Mouse (Mus musculus) erythroblast, adult 5-6 weeks (primary cell): ENCODE results near the gene Me1. TPM values are rescaled to one million over a fixed set of nuclear protein-coding genes. Genes with fewer than 3 reads are reported as not detected.

Experiments used
- ATAC-seq: replicated peaks from 2 replicates; pipeline ENCODE4 v1.8.0; 2016; ENCODE audit warnings: moderate number of reproducible peaks, mild to moderate bottlenecking, moderate TSS enrichment, inconsistent platforms; ENCODE audit not compliant: poor library complexity, low FRiP score, severe bottlenecking
- total RNA-seq, 2 experiments: library from RNA; stranded (forward) in 1 of 2; stranded (reverse) in 1 of 2; fragments of 150-400 nt in 1 of 2; fragments of 200-764, 138-1000 nt in 1 of 2; gene quantifications; 2 replicates each; pipeline versions ENCODE4 v1.2.3 to v1.2.4; 2015 to 2017; ENCODE audit warnings: low replicate concordance in 2 of 2

Me1 gene
- total RNA-seq, 2 experiments from 2014 or later, result 0.58 to 2.8 TPM

DNA sequence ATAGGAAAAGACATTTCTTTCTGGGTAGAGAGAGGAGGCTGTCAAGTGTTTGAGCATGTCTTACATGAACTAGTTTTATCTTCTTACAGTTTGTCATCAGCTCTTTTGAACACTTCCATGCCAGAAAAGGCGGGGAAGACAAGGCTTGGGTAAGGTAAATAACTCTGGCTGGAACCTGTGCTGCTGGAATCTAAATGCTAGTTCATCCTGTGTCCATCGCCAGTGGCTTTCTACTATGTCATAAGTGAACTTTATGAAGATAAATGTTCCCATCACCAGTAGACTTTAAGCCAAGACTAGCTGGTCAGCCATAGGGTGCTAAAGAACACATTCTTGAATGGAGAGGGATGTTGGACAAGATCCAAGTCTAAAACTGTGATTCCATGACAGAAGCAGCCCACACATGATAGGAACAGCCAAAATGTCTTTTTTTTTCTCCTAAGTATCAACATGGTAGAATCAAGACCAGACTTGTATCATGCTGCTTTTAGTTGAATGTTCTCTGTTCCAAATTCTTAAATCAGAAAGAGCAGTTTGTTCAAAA is 14.4 kb upstream of the Me1 start:
- no peak for ATAC-seq

DNA sequence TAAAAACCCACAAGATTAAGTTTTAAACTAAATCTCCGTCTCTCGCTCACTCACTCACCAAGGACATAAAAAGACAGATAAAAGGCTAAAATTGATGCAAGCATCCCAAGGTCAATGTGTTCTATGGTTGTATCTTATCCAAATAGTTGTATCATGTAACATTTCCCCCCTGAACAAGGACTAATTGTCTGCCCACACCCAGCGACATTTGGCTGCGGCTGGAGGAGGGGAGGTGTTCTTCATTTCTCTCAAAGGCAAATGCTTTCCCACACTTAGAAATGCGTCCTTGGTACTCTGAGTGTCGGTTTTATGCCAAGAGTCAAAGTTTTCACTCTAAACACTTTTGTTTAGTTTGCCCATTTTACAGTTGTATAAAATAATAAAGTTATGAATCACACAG is 13.2 kb upstream of the Me1 start:
- ATAC-seq, result no peak

DNA sequence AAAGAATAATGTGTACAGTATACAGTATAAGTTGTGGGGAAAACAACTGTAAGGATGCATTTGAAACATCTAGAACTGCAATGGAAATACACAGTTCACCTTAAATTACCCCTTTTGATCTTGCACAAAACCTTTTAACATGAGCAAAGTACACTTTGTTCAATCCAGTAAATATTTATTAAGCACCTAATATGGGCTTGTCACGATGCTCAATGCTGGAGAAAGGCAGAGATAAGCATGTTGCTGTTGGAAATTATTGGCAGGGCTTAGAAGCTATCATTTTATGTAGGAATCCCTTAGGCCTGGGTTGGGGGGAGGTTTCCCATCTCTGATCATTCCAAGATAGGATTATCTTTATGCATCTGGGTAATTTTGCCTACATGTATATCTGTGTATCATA is 11.7 kb upstream of the Me1 start:
- ATAC-seq, result no peak

DNA sequence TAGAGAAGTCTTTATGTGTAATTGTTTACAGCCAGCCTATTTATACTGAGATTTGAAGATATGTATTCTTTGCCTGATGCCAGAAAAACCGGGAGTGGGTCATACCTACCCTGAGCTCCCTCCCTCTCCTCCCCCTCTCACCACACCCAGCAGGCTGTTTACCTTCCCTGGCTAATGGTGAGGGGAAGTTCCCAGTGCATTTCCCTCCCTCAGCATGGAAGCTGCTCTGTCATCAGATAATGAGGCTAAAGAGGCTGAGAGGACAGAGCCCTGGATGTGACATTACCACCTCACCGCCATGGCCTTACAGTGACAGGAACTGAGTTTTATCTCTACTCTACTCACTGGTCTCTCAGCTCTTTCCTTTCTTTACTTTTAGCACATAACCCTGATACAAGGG is 6.1 kb upstream of the Me1 start:
- no peak for ATAC-seq

DNA sequence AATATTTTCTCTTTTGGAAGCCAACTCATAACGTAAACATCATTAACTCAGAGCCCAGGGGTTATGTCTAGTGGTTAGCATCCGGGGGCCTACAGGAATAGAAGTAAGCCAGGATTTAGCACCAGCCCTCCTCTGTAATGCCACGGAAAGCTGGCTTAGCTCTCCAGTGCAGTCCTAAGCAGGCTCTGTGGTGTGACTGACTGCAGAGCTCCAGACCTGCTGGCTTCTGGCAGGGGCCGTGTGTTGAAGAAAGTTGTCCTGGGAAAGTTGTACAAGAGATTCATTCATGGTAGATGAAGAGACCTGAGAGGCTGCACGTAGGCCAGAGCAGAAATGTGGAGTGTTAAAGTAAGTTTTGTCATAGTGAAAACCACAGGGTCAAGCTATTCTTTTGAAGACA is 5.5 kb upstream of the Me1 start:
- no peak for ATAC-seq

DNA sequence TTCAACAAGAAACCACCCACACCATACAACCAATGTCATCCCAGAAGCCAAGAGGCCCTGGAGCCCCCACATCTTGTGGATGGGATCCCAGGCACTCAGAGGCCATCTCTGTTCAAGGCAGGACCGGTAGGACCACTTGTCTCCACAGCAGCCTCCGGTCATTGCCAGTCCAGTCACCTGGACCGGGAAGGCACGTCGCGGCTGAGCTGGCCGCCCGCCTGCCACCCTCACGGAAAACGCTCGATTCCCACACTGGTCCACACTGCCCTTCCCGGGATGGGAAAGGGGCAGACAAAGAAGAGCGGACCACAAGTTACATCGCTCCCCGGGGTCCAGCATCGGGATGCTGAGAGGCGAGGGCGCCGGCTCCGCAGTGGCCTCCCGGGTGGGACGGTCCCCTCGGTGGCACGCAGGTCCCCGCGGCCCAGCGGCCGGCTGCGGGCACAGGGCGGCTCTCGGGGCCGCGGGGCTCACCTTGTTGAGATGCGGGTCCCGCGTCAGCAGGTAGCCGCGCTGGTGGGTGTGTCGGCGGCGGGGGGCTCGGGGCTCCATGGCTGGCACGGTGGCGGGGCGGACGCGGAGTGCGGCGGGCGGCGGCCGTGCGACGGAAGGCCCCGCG is 445 bp downstream of the Me1 start:
- no peak for ATAC-seq

DNA sequence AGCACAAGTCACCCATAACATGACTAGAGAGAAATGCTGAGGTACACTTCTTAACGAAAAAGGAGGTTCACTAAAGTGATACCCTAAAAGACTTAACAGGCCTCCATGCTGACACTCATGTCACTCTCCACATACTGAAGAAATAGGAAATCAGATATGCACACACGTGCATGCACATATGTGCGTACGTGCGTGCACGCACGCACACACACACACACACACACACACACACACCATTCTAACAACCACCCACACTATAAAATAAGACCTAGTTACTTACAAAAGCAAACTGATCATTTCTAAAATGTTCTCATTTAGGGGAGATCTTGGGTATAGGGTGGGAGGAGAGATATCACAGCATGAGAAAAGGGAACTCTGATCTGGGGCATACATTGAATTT is 1.1 kb downstream of the Me1 start:
- no peak for ATAC-seq

DNA sequence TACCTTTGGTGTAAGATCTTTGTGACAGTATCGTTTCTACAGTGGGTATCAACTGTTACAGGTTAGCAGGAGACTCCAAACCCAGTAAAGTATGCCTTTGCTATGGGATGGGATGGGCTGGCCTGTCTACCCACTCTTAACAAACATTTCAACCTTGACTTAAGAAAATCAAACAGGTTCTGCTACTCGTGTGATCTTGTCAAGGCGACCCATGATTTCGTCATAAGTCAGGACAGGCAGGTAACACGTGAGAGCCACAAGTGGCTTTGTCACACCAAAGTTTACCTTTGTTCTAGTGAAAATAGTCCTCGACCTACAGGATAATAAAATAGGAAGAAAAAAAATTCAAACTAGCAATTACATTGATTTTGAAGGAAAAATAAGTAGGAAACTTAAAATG is 1.8 kb downstream of the Me1 start:
- no peak for ATAC-seq

DNA sequence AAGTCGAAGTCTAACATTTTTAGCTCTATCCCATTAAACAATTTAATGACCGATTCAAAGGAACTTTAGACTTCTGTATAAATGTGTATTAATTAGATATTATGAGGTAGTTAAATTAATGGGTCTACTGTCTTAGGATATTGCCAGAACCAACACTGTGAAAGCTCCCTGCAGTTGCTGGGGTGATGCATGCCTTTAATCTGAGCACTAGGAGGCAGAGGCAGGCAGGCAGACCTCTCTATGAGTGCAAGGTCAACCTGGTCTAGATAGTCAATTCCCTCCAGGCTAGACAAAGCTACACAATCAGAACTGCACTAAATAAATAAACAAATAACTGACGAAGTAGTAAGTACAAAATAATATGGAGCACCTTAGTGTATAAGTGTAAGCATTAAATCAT is 3.1 kb downstream of the Me1 start:
- no peak for ATAC-seq

DNA sequence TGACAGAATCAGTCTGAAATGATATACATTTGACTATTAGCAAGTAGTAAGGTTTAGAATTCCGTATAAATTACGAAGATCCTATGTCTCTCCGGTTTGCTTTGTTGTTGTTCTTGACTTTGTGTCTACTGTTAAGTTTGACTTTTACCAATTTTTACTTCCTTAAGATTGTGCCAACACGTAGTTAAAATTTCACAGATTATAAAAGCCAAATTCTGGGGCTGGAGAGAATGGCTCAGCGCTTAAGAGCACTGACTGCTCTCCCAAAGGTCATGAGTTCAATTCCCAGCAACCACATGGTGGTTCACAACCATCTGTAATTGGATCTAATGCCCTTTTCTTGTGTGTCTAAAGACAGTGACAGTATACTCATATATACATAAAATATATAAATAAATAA is 3.5 kb downstream of the Me1 start:
- no peak for ATAC-seq

DNA sequence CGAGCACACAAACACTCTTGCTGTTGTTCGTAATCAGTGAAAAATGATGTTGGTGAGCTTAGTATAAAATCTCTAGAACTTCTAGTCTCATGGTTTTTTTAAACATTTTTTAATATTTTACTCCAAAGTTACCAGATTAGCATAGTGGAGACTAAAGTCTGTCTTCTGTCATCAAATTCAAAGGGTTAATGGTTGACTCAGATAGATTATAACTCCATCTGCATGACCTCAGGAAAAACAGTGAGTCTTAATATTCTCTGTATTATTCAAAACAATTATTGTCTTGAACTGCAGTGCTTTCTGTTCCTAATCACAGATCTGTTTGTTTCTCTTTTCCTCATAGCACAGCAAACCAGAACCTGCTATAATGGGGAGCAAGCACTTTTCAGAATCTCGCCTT is 4.7 kb downstream of the Me1 start:
- no peak for ATAC-seq

DNA sequence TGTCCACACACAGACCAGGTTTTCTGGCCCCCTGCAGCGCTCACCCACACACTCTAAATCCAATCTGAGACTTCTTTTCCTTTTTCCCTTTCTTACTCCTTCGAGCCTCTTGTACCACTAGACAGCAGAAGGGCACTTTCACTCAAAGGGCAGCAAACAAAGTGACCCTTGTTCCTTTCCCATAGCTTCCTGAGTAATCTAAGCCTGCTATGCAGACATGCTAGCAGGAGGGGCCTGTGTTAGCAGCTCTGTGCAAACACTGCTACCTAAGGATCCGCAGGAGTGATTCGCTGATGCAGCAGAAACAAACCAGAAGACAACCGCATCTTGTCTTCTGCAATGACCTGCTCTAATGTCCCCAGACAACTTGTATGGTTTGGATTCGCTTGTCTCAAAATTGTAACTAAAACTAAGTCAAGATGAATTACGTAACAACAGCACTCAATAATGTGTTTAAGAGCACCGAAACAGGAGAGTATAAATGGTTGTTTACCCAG is 12.0 kb downstream of the Me1 start:
- no peak for ATAC-seq

DNA sequence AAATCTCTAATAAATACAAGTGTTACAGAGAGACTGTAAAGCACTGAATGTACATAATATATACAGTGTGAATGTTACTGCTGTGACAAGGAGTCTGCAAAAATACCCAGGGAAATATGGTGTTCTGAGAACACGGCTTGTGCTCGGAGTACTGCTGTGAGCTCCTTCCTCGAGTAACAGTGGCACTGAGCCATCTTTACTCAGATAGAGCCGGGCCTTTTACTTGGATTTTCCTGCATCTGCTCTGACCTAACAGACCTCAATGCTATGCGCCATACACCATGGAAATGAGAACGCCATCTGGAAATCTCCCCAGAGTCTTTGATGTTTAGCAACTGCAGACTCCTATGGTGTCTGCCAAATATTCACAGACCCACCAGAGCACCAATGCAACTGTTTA is 12.9 kb downstream of the Me1 start:
- no peak for ATAC-seq

DNA sequence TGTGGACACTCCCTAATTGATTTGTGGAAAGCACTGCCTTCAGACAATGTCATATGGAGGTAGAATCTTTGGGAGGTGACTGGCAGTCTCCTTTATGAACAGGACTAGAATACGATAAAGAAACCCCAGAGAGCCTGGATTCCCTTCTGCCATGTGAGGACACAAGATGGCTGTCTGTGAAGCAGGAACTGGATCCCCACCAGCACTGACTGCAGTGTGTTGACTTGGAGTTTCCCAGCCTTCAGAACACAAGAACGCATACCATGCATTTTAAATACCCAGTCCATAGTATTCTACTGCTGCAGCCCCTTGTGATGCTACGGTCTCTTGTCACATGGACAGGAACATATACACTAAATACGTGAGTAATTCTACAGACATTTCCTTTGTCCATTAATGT is 13.5 kb downstream of the Me1 start:
- ATAC-seq, result no peak

DNA sequence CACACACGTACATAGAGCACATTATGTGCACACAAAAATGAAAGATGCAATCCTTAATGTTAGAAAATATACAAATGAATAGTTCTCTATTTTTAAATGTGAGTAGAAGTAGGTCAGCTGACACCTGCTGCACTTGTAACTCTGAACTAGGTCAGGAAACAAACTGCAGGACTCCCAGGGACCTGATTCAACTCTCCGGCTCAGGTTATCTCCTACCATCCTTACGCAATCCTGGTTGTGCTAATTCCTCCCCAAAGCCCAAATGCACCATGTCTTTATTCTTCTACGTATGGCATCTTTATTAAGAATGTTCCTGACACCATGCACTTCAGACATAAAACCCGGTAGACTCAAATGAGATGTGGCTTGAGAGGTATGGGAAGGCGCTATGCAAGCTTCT is 15.3 kb downstream of the Me1 start:
- no peak for ATAC-seq

DNA sequence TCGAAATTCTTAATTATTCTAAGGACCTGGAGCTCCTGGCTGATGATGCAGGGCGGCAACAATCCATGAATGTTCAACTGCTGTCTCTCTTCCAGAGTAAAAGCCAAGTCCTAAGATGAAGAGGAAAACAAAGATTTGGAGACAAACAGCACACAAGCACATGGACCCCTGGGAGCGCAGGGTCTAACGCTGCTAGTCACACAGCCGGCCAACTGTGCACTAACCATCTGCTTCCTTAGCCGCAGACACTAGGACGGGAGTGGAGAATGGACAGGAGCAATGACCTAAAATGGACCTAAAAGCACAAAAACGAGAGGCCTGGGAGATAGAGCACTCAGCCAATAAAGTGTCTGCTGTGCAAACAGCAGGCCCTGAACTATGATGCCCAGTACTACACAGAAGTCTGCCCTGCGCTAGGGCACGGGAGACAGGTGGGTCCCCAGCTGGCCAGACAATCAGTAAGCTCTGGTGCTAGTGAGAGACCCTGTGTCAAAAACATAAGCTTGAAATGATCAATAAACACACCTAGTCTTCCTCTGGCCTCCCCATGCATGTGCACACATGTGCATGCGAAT is 15.8 kb downstream of the Me1 start:
- no peak for ATAC-seq

DNA sequence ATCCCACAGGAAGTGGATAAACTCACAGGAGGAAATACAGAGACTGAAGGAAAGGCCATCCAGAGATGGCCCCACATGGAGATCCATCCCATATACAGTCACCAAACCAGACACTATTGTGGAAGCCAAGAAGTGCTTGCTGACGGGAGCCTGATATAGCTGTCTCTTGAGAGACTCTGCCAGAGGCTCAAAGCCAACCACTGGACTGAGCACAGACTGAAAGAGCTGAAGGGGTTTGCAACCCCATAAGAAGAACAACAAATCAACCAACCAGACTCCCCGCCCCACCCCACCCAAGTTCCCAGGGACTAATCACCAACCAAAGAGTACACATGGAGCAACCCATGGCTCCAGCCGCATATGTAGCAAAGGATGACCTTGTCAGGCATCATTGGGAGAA is 19.5 kb downstream of the Me1 start:
- ATAC-seq, result no peak

DNA sequence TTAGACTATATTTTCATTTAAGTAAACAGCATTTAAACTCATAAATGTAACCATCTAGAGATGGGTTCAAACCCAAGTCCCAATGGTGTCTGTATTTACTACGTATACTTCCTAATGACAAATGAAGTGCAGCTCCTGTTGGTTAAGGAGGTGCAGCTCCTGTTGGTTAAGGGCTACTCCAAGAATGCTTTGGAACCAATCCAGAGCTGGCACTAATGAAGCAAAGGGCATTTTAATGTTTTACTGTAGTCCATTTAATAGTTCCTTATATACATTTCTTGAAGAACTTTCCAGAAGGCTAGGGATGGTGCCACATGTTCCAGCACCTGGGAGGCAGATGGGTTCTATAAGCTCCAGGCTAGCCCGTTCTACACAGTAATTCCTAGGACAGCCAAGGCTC is 20.3 kb downstream of the Me1 start:
- no peak for ATAC-seq

DNA sequence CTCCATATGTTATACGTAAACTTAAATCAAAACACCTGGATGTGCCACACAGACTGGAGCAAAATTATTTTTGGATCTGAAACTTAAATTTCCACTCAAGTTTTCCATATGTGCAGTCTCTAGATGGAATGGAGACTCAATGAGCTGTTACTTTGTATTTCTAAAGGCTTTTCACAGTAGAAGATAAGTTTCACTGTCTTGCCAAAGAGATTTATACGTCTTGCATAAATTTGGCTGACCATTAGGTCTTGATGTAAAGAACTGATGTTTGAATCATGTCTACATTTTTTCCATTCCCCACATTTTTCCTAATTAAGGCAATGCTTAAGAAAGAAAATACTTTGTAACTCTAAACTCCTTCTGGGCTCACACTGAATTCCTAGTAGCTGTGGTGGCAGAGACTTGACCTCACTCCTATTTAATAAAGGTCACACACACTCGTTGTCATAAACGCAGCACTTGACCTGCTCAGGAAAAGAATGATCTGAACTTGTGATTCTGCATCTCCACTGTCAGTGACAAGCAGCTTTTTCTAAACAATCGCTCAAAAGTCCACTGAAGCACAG is 22.8 kb downstream of the Me1 start:
- ATAC-seq, result no peak

DNA sequence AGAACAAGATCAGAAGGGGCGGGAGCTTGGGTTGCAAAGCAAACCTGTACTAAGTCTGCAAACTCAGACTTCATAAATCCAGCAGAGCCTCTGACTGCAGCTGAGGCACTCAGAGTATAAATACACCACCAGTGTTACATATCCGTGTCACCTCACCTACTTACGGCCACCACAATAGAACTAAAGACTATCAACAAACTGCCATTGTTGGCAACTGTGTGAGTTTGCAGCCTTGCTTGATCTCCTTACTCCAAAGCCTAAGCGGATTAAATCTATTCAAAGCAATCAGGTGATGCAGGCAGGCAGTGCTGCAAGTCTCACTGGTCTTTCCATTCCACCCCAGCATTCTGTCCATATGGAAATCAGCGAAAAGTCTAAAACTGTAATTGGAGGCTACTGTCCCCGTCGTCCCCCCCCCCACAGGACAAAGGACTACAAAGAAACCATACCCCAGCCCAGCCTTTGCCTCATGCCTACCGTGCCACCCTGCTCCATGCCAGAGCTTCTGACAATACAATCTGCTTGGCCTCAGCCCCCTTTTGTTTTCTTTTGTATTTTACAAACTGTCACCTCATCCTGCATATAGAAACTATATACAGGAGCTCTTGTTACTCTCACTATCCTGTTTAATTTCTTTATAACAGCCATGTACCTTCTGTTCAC is 27.0 kb downstream of the Me1 start:
- ATAC-seq, result no peak

DNA sequence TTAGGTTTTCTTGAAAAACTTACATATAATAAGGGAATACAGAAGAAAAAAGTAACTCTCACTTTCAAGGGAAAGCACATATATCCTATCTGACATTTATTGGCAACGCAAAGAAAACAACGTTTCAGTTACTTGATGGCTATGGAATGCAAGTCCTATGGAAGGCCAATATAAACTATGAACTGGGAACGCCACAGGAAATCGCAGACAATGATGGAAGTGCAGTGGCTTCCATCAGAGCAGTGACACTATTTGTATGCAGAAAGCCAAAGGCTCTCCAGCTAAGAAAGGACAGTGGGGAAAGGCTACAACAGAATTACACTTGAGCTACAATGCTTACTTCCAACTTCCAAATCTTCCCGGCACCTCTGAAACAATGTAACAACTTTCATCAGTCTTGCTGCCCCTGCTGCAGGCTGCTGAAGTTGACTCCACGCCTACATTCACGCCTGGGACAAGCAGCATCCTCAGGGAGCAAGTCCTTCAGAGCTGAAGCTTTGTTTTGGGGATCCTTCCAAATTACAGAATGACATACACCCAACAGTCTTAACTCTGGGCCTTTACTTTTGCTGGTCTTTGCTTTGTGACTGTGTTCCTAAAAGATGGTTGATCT is 28.5 kb downstream of the Me1 start:
- ATAC-seq, result no peak
